Mouse (Mus musculus) left cerebral cortex, adult 9 months (tissue): ENCODE measurements at regions not wholly inside any gene's neighbourhood (a gene's known extent, or its start where the extent isn't known, plus 50 kb on each side); places are given as distances from the start of the nearest gene placed in this dataset.

ENCODE experiments used
- DNase-seq, 2 experiments: peaks; one replicate each; pipeline ENCODE4 v3.0.0; 2022; ENCODE audit warnings: low spot score in 2 of 2

- DNase-seq: peak in 1 of 2 experiments; percentile 25
These were observed 916.3 kb downstream of the Rps29 start for GRCm38 (mm10) chr12:68242683-68243082.

- DNase-seq: peak in 1 of 2 experiments; percentile 12
These were observed 927.2 kb downstream of the Rps29 start for GRCm38 (mm10) chr12:68231803-68232202.

- no peak for DNase-seq
These were observed 941.9 kb downstream of the Rps29 start for GRCm38 (mm10) chr12:68217091-68217490.

GRCm38 (mm10) chr12:68208302-68208701, 950.7 kb downstream of the Rps29 start:
- peak in 1 of 2 experiments; percentile 7 for DNase-seq

- no peak for DNase-seq
These were observed 961.5 kb upstream of the Mdga2 start for GRCm38 (mm10) chr12:68183858-68184257.

GRCm38 (mm10) chr12:68161317-68161716, 939.0 kb upstream of the Mdga2 start:
- no peak for DNase-seq

GRCm38 (mm10) chr12:68148066-68148465, 925.7 kb upstream of the Mdga2 start:
- peak in 1 of 2 experiments; percentile 2 for DNase-seq

- DNase-seq: no peak
These were observed 917.5 kb upstream of the Mdga2 start for GRCm38 (mm10) chr12:68139831-68140230.

- no peak for DNase-seq
These were observed 909.4 kb upstream of the Mdga2 start for GRCm38 (mm10) chr12:68131776-68132175.

- DNase-seq: no peak
These were observed 893.4 kb upstream of the Mdga2 start for GRCm38 (mm10) chr12:68115762-68116161.
